Mouse (Mus musculus) cerebellum, adult 2 months (tissue): ENCODE measurements around the gene Sycp2. TPM values are rescaled to one million over a fixed set of nuclear protein-coding genes. Genes with fewer than 3 reads are reported as not detected.

Experiments used
- DNase-seq, 2 experiments: peaks; one replicate each; pipeline ENCODE4 v3.0.0; 2021
- H3K27ac ChIP-seq: fragments of 200-500 bp; 2 replicates; pipeline ENCODE4 v1.5.1; 2012; ENCODE audit warnings: low read length, control low read depth, inconsistent platforms; ENCODE audit not compliant: insufficient read depth
- H3K27me3 ChIP-seq: fragments of 200-500 bp; 2 replicates; pipeline ENCODE4 v1.6.1; 2012; ENCODE audit warnings: inconsistent platforms, mild to moderate bottlenecking, low read length, moderate library complexity; ENCODE audit not compliant: control insufficient read depth, insufficient read depth
- H3K4me1 ChIP-seq: fragments of 200-500 bp; 2 replicates; pipeline ENCODE4 v1.6.1; 2011; ENCODE audit warnings: low read length; ENCODE audit not compliant: control insufficient read depth, insufficient read depth
- H3K4me3 ChIP-seq: fragments of 200-500 bp; replicated peaks from 2 replicates; pipeline ENCODE3; 2011; ENCODE audit warnings: mild to moderate bottlenecking, low read depth, low read length, control low read depth; ENCODE audit not compliant: insufficient read depth
- CTCF ChIP-seq: fragments of 200-500 bp; IDR thresholded peaks from 2 replicates; pipeline ENCODE4 v1.5.1; 2011; ENCODE audit warnings: low read depth, mild to moderate bottlenecking, control low read depth, low read length, moderate library complexity, borderline replicate concordance; ENCODE audit not compliant: insufficient read depth
- POLR2A ChIP-seq: fragments of 200-500 bp; IDR thresholded peaks from 2 replicates; pipeline ENCODE4 v1.6.1; 2011; ENCODE audit warnings: low read length, control low read depth, borderline replicate concordance; ENCODE audit not compliant: insufficient read depth
- WGBS: fragments of 180-500 bp; shearing (Covaris S2); methylation state at CpG from one replicate; pipeline ENCODE4 v1.1.7; 2018; 5-methylcytosine and 5-hydroxymethylcytosine counted together
- polyA plus RNA-seq: library from polyadenylated mRNA; depleted of rRNA; stranded (reverse); fragments of >200 nt; gene quantifications from 2 replicates; pipeline ENCODE4 v1.2.3, GENCODE M21; 2012

The Sycp2 gene
- polyA plus RNA-seq, 1 experiment = 0.34 TPM

DNA sequence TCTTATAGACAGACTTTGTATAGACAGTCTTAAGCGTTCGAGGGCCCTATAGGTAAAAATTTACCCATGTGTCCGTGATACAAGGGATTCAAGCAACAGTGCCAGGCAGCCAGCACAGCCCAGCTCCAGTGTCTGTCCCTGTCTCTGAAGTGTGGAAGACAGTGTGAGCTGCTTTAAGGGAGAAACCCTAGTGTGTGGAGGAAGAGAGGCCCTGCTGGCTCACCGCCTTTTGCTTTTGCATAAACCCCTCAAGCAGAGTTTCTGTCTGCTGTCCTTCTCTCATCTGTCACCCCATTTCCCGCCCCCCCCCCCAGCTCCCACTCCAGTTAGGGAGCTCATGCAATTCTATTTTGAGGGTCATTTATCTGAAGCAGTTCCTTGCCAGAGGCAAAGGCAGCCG is 14.1 kb upstream of the Sycp2 start:
- no peak overlapping the region for H3K27ac ChIP-seq
- DNase-seq = no peak
- WGBS = 75% methylated on average over 6 of the region's 6 CpGs
- H3K27me3 ChIP-seq = no peaks in the 10 kb centered on the region
- H3K4me3 ChIP-seq = no peak overlapping the region
- H3K4me1 ChIP-seq = no peaks in the 10 kb centered on the region
- TF ChIP-seq CTCF = no peak
- TF ChIP-seq POLR2A = no peak

DNA sequence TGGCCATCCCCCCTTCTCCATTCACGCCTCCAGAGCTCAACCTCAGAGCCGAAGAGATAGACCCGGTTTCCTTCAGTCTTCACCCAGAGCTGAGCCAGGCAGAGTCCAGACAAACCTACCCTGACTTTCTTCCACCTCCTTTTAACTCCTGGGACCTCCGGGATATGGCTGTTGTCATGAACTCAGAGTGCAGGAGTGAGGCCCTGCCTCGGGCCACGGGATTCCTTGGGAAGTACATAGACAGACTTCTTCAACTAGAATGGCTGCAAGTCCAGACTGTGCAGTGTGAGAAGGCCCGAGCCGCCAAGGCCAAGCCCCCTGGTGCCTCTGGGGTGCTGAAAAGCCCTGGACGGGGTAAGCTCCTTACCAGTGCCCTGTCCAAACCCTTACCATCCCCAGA is 13.1 kb upstream of the Sycp2 start:
- 87% methylated on average over 9 of the region's 9 CpGs for WGBS
- DNase-seq = no peak
- Histone ChIP-seq H3K27ac (no peak overlapping the region), H3K27me3 (no peaks in the 10 kb centered on the region), H3K4me1 (no peaks in the 10 kb centered on the region), H3K4me3 (no peak overlapping the region)
- TF ChIP-seq POLR2A (no peak), CTCF (no peak)

DNA sequence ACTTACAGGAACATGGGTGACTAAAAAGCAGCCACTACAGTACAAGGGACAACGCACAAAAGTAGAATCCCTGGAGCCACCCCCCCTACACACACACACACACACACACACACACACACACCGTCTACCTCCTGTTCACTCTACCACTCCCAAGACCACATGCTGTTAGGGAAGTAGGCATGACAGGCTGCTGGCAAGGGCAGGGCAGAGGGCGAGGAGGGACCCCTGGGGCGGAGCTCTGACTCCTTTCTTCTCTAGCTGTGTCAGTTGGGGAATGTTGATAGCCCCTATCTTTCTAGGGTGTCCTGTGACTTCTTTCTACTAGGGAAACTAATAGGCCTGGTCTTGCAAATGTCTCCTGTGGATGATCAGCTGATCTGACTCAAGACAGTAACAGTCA is 9.5 kb upstream of the Sycp2 start:
- TF ChIP-seq CTCF = no peak
- no peak for TF ChIP-seq POLR2A

DNA sequence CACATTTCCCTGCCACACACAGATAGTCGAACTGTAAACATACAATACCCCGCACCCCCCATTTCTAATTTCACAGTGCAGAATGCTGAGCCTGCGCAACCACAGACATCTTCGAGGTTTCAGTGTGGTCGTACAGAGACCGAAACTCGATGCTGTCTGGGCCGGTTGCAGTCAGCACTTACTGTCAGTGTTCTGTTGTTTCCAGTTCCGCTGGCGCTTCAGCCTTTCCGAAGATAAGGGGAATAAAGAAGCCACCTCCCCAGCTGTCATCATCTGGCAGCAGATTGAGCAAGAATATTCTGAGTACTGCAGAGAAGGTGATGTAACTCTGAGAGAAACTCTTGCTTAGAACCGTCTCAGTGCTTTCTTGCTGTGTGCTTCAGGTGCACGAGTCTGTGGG is 8.9 kb upstream of the Sycp2 start:
- TF ChIP-seq POLR2A = no peak
- TF ChIP-seq CTCF = no peak
- peaks cover 6% of the 10 kb centered on the region for H3K4me1 ChIP-seq
- H3K4me3 ChIP-seq = no peak overlapping the region
- no peak for DNase-seq
- 80% methylated on average over 13 of the region's 13 CpGs for WGBS
- H3K27ac ChIP-seq = no peak overlapping the region
- no peaks in the 10 kb centered on the region for H3K27me3 ChIP-seq

More for the DNA sequence above, 9.5 kb upstream of the Sycp2 start:
- H3K4me1 ChIP-seq = peaks cover 6% of the 10 kb centered on the region
- DNase-seq = no peak
- no peak overlapping the region for H3K27ac ChIP-seq
- WGBS = 66% methylated on average over 4 of the region's 4 CpGs
- H3K27me3 ChIP-seq = no peaks in the 10 kb centered on the region
- H3K4me3 ChIP-seq = no peak overlapping the region

DNA sequence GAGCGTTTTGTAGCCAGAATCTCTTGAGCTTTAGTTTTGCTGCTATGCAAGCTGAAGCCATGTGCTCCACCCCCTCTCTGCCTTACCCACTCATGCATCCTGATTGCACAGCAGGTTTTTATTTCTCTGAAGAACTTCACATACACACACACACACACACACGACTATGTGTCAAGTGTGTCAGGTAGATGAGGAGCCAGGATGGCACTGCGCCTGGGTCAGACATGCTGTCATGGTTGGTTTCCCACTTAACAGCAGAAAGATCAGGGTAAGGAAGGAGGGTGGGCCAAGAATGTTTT is 7.6 kb upstream of the Sycp2 start:
- Histone ChIP-seq H3K4me1 (peaks cover 6% of the 10 kb centered on the region), H3K4me3 (peak overlapping the region; percentile 87), H3K27me3 (no peaks in the 10 kb centered on the region), H3K27ac (no peak overlapping the region)
- WGBS = 11% methylated on average over 3 of the region's 3 CpGs
- no peak for TF ChIP-seq CTCF
- no peak for TF ChIP-seq POLR2A
- no peak for DNase-seq

DNA sequence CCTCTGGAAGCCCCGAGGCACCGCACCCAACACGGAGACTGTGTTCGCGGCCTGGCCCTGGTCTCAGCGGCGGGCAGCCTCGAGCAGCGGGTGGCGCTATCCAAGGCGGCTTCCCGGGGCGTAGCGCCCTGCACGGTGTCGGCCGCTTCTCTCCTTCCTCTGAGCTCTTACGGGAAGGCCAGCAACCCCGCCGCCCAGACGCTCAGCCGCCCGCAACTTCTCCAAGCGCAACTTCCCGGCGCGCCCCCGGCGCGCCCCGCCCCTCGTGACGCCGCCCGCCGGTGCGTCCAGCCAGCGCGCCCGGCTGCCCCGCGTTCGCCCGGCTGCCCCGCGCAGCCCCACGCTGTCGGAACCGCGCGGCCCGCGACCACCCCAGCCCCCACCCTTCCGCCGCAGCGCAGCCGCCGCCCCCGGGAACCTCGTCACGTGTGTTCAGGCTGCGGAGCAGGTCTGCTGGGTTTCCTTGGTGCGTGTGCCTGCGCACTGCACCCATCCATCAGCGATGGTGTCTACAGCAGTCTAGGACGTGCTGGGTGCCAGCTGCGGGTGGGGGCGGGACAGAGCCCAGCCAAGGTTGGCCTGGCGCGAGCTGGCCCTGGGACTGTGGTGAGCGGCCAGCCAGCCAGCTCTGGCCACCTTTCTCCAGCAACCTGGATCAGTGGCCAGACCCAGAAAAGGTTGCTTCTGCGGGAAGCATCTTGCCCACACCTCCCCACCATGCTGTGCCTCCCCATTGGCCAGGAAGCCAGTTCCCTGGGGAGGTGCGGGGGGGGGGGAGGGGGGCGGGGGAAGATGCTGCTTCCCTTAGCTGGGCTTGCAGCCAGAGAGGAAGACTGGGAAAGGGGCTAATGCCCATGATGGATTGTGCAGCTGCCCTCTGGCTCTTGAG is 7.0 kb upstream of the Sycp2 start, which contains the start of the genes Ppp1r3d and Fam217b:
Gene Ppp1r3d (minus strand): TSS at position 212 of the 889 bp plus-strand sequence.
Gene Fam217b (plus strand): TSS at position 264 of the 889 bp plus-strand sequence.
- Histone ChIP-seq H3K4me3 (peak within 1 kb of the TSS; percentile 87), H3K27me3 (no peaks in the 10 kb centered on the region), H3K27ac (no peak within 1 kb of the TSS), H3K4me1 (peaks cover 6% of the 10 kb centered on the region)
- under 1% methylated on average over 73 of the region's 74 CpGs for WGBS
- DNase-seq = peak; percentile 45 to 56
- TF ChIP-seq CTCF = no peak
- TF ChIP-seq POLR2A = no peak

DNA sequence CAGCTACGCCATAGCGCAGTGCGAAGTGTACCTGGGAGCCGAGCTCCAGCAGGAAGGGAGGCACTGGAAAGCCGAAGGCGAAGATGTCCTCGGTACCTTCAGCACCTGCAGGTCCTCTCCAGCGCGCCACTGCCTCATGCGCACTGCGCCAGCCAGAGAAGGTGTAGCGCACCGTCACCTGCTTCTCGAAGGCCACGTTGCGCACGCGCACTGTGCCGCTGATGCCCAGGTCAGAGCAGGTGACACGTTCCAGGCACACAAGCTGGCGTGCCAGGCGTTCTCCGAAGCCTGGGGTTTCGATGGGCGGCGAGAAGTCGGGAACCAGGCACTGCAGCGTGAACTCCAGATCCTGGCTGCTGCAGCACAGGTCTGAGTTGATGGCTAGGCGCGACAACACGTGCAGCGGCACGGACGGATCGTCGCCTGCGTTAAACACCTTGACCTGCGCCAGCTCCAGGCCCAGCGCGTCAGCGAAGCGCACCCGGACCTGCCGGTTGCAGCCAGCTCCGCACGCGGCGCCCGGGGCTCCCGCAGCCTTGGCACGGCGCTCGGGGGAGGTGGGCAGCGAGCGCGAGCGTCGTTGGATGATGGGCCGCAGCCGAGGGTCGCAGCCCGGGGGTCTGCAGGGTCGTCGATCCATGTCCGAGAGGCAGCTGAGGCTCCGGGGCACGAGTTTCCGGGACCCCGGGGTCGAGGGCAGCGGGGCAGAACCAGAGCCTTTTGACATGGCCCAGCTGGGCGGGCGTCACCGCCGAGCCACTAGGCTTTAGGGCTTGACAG is 6.2 kb upstream of the Sycp2 start:
- peak overlapping the region; percentile 58 for H3K4me3 ChIP-seq
- no peaks in the 10 kb centered on the region for H3K27me3 ChIP-seq
- DNase-seq = peak; percentile 46 to 55
- H3K27ac ChIP-seq = no peak overlapping the region
- TF ChIP-seq POLR2A (no peak), CTCF (no peak)
- peaks cover 6% of the 10 kb centered on the region for H3K4me1 ChIP-seq
- 19% methylated on average over 75 of the region's 75 CpGs for WGBS

DNA sequence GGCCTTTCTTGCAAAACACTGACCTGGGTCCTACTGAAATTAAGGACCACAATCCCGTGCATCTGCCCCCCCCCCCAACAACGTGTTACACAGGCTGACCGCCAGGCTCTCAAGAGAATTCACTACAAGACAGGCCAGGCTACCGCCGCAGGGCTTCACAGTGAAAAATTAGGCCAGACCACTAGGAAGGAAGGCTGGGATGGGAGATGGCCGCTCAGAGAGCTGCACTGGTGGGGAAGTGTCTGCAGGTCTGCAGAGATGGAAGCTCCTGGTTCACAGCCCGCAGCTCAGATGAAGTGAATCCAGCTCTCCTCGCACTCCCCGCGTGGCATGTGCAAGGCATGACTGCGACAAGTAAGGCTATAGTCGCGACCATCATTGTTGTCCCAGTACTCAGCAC is 5.6 kb upstream of the Sycp2 start:
- WGBS = 63% methylated on average over 13 of the region's 13 CpGs
- H3K4me3 ChIP-seq = peak overlapping the region; percentile 2
- no peak for DNase-seq
- no peak overlapping the region for H3K27ac ChIP-seq
- no peaks in the 10 kb centered on the region for H3K27me3 ChIP-seq
- TF ChIP-seq POLR2A = no peak
- no peak for TF ChIP-seq CTCF
- peaks cover 6% of the 10 kb centered on the region for H3K4me1 ChIP-seq
